Mouse (Mus musculus) spleen, postnatal 4 days (tissue): Measurements from ENCODE around the gene Hnf1a.

ENCODE experiments used
- DNase-seq, 2 experiments: peaks; one replicate each; pipeline ENCODE4 v3.0.0; 2022; ENCODE audit warnings: low spot score in 2 of 2

Hnf1a gene

DNA sequence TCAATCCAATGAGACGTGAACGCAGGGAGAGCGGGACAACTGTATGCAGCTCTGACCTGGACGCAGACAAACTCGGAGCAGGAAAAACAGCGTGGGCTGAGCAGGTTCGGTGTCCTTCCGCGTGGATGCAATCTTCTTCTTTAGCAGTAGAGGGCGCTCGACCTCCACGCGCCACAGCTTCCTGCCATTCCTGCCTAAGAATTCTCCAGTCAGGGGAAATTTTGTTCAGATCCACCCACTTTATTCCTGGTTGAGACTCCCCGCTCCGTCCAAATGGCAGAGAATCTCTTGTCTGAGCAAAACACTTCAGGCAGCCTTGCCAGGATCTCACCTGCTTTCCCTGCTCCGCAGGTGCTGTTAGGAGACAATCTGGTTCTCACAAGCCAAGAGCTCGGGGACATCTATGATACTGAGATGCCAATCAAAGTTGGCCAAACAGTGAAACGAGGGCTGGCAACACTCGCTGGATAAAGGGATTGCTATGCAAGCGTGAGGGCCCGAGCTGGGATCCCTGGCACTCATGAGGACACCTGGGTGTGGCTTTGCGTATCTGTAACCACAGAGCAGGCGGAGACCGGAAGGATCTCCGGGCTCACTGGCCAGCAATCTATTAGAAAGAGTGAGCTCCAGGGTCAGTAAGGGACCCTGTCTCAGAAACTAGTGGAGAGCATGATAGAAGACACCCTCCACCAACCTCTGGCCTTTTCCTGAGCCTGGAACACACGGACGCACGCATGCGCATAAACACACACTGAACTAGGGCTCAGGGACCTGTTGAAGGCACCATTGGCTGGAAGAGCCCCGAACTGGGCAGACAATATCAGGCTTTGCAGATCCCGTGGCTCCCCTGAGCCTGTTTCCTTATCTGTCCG, 8.6 kb upstream of the Hnf1a start:
- peak; percentile 72 to 86 for DNase-seq

DNA sequence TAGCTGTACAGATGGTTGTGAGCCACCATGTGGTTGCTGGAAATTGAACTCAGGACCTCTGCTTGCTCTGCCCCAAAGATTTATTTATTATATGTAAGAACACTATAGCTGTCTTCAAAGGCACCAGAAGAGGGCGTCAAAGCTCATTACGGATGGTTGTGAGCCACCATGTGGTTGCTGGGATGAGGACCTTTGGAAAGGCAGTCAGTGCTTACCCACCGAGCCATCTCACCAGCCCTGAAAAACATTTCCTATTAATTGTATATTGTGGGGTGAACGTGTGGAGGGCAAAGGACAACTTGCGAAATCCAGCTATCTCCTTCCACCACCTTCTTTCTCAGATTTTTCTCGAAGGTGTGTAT, 8.0 kb upstream of the Hnf1a start:
- peak in 1 of 2 experiments; percentile 24 for DNase-seq

DNA sequence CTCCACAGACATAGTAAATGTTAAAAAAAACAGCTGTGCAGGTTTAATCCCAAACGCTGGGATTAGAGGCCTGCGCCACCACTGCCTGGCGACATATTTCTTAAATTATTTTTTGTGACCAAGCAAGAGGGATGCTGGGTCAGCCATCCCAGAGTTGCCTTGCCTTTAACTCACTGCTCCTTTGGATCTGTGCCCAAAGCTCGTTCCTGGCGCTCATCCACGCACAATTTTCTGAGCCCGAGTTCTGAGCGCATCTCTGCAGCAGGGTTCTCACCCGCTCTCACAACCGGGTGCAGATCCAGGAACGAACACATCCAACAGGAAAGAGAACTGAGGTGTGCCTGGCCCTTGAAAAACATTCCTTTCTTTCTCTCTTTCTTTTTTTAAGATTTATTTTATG, 7.6 kb upstream of the Hnf1a start:
- no peak for DNase-seq

DNA sequence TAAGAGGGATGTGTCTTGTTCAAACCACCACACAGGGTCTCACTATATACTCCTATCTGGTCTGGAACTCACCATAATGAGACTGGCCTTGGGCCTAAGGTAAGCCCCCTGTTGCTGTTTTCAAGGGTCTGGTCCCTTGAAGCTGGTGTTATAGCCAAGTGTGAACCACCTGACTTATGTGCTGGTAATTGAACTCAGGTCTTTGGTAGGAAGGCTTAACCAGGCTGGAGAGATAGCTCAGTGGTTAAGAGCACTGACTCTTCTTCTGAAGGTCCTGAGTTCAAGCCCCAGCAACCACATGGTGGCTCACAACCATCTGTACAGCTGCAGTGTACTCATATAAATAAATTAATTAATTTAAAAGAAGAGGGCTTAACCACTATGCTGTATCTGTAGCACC, 6.0 kb upstream of the Hnf1a start:
- no peak for DNase-seq

DNA sequence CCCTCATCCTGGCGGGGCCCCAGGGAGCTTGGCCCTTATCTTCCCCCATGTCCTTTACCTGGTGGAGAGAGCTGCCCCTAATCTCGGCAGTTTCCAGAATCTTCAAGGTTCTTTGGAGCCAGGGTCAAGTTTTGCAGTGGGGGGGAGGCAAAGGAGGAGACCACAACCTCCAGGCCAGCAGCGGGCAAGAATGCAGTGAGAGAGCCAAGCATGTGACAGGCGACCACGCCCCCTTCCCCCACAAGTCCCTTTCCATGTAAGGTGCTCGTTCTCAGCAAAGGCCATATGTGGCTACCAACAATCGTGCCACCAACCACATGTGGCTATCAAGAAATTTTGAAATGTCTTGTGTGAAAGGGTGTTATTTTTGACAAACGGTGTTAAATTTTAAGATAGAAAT, 2.2 kb upstream of the Hnf1a start:
- DNase-seq, result no peak

DNA sequence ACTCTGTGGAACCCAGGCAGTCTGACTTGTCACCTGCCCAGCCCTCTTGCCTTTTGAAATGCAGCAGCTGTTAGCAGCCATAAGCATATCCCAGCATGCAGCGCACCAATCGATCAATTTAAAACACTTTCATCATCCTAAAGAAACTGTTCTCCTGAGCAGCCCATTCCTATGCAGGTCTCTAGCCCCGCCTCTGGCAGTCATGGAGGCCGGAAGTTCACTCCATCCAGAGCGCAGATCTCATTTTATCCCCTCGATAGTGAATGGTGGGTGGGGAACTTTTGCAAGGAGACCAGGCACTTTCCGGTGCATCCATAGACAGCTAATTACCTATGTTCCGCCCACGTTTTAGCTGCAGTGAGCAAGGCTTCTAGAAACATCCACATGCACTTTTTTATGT, 1.3 kb upstream of the Hnf1a start:
- DNase-seq, result no peak

DNA sequence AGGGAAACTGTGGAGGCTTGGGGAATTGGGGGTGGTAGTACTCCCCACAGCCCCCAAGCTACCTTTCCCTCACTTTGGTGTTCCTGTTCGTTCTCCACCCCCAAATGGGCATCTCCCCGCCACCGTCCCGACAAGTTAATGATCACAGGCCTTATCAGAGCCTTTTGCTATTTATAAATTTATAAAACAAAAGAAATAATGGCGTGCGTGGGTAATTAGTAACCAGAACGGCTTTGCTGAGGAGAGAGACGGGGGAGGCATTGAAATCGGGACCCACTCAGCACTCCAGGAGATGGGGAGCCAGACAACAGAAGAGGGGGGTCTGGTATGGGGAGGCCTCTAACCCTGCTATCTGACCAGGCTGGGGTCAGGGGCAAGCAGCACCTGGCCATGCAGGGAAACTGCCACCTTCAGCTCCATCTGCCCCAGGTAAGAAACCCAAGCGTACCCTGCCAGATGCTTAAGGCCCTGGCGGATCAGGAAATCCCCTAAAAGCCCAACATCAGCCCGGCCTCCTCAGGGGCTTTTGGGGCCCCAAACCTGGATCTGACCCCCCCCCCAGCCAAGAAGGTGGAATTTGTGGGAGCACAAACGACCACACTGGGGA, 1.2 kb downstream of the Hnf1a start:
- DNase-seq, result no peak

DNA sequence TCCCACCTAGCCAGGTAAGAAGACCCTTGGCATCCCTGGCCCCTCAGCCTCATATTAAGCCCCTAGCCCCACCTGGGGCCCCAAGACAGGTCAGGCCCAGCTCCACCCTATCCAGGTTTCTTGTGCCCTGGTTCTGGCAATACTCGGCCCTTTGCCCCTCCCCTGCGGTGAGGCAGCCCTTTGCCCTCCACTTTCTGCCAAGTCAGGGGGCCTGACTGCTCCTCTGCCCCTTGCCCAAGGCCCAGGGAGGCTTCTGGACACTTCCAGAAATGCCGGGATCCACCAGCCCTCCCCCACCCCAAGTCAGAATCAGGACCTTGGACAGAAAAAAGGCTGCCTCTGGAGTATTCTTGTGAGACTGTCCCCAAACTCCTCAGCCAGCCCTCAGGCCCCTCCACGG, 1.8 kb downstream of the Hnf1a start:
- no peak for DNase-seq

DNA sequence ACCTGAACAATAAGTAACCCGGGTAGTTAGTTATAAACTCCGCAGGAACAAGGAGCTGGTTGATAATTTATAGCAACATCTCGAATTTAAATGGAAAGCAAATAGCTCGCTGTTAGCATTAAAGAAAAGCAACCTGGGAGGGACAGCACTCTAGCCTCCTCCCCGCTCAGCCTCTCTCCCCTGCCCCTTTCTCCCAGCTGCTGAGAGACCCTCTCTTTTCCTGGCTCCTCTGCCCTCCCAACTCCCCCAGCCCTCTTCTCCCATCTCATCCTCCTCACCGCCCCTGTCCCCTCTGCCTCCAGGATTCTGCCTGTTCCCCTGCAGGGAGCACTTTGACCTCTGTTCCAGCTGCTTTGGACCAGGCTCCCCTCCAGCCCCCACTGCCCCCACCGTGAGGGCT, 2.2 kb downstream of the Hnf1a start:
- no peak for DNase-seq

DNA sequence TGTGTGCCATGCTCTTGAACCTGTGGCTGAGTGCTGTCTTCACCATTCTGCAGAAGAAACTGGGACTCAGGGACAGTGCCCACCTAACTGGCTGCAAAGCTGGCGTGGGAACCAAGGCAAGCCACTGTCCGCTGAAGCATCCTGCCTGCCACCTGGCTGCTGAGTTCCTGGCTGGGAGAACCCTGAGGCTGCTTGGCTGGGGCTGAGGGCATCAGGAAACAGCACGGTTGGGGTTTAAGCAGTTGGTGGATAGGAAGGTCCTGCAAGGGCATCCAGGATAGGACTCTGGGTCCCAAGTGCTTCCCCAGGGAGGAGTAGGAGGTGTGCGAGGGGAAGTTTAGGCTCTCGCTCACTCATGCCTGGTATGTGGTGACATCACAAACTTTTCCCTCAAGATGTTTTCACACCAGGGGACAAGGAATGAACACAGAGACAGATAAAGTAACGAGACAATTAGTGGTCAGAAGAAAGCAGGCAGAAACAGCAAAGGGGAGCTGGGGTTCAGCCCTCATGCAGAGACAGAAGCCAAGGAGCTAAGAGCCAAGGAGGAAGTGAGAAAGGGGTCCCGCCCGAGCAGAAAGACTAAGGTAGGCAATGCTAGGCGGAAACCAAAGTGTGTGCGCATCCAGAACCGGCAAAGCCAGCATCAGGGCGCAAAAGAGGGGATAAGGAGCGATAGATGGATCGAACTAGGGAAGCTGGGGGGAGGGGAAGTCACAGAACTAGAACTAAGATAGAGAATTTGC, 3.2 kb downstream of the Hnf1a start:
- DNase-seq, result no peak

DNA sequence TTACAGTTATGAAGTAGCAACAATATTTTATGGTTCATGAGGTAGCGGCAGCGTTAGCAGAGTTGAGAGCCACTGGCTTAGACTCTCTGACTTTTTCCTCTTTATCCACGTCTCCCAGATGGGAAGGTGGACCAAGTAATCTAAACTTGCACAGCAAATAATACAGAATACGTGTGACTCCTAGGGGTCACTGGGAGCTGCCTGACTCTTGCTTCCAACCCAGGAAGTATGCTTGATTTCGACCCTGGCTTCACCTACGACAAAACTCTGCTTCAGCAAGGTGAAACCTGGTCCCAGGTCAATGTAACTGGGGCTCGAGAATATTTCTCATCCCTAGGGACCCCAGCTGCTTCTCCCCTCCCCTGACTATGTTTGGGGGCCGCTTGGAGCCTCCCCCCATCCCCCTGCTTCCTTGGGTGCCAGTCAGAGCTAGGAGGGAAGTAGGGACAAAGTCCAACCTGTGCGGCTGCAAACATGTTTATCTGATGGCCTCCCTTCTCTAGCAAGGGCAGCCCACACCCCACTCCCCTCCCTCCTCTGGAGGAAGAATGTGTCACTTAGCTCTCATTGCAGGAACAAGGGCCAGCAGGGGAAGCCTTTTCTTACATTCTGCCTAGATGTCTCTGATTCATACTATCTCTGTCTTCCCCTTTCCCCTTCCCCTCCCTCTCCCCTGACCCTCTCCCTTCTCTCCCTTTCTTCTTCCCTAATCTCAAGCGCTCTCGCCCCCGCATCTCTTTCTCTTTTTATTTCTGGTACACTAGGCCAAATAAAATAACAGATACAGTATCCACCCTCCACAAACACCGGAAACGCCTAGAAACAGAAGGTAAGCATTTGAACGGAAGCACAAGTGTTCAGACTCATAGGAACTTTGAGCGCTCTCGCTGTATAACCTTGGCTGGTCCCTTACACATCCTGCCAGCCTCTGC, 5.7 kb downstream of the Hnf1a start:
- DNase-seq, result no peak

DNA sequence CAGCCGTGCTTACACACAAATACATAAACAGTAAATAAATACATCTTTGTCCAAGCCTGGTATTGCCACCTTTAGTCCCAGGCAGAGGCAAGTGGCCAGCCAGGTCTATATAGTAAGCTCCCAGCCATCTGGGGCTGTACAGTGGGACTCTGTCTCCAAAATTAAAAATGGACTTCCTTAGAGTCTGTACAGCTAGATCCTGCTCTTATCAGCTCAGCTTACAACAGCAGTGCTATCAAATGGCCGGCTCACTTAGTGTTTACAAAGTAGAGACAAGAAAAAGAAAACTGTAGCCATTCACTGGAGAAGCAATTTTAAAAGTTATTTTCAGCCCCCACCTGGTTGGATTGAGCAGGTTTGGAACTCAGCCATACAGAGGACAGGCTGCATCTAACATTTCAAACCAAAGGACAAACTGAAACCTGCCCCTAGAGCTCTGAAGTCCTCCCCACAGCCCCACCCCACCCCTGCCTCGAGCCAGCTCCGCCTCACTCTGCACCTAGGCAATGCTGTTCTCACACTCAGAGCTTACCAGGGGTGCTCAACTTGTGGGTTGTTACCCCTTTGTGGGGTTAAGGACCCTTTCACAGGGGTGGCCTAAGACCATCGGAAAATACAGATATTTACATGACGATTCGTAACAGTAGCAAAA, 6.5 kb downstream of the Hnf1a start:
- no peak for DNase-seq

DNA sequence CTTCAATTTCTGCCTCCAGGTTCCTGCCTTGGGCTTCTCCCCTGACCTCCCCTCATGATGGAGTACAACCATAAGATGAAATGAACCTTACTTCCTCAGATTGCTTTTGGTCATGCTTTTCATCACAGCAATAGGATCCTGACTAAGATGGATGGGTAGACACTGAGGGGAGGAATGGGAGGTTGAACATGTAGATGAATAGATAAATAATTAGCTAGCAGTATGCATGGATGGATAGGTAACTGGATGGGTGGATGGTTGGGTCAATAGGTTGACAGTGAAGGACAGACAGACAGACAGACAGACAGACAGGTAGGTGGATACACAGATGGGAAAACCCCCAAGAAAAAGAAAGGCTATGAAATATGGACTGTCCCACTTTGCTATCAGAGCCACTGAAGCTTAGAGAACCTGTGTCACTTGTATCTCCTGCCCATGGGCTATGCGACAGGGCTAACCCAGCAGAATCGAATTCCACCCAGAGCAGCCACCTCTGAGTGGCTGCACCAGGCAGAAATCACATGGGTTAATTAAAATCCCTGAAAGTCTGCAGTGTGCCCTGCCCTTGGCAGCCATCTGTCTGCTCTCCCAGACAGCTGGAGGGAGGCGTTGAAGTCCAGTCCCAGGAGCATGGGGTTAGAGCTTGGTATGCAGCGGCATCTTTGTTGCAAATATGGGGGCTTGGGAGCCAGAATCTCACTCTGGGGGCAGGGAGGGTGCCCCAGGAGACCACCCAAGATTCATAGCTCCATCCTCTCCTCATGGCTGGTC, 9.1 kb downstream of the Hnf1a start:
- DNase-seq, result no peak

DNA sequence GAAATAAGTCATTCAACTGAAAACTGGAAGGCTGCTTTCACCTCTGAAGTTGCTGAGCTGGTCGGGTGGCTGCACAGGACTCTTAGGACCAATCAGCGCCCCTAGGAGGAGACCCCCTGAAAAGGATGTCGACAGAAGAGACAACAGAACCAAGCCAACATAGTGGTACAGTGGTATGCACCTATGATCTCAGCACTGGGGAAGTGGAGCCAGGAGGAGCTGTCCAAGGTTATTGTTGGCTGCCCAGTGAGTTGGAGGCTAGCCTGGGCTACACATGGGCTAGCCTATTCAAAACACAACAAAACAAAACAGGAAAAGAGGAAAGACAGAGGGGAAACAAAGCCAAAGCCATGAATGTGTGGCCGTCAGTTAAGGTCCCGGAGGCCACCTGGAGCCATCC, 12.8 kb downstream of the Hnf1a start:
- DNase-seq, result no peak

DNA sequence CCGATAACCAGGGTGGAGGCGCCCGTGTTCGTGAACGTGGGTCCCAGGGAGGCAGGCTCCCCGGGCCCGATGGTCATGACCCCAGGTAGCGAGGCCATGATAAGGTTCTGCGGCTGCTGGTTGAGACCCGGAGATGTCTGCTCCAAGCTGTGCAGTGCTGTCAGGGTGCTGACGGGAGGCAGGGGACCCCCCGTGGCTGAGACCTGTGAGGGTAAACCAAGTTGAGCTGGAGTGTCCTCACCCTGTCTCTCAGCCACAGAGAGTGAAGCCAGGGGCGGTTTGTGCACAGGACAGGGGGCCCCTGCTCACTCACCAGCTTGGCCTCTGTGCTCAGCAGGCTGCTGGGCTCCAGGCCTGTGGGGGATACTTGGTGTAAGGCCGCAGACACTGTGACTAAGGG, 17.6 kb downstream of the Hnf1a start:
- no peak for DNase-seq

DNA sequence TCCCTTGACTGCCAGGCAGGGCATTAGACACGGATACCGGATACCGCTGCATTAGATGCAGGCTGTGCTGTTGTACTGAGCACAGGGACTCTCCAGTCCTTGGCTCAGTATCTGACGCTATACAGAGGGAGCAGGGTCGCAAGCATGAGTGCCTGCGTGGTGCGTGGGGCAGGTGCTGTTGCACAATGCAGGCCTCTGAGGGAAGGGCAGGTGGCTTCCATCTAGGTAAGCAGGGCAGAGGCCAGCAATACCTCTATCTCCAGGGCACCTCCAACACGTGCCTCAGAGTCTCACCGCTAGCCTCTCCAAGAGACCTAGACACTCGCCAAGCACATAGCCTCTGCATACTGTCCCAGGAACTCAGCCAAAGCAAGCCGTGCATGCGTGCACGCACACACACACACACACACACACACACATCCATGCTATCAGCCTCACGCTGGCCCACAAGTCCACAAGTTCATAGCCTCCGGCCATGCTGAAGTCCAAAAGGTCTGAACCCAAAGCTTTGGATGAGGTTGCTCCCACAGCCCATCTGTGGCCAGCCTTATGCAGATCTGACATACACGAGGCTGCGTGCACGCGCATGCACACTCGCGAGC, 19.5 kb downstream of the Hnf1a start:
- no peak for DNase-seq

DNA sequence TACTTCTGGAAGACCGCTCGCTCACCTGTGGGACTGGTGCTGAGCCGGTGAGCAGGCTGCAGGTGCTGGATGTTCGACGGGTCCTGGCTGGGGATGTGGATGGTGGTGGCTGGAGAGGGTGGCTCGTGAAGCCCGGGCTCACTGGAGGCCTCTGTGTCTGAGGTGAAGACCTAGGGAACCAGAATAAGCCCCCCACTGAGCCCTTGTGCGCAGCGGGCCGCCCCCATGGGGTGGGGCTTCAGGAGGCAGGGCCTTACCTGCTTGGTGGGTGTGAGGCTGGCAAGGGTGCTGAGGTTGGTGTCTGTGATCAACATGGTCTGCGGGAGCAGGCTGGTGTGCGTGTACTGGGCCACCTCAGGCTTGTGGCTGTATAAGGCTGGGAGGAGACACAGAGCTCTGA, 20.2 kb downstream of the Hnf1a start:
- DNase-seq, result no peak

DNA sequence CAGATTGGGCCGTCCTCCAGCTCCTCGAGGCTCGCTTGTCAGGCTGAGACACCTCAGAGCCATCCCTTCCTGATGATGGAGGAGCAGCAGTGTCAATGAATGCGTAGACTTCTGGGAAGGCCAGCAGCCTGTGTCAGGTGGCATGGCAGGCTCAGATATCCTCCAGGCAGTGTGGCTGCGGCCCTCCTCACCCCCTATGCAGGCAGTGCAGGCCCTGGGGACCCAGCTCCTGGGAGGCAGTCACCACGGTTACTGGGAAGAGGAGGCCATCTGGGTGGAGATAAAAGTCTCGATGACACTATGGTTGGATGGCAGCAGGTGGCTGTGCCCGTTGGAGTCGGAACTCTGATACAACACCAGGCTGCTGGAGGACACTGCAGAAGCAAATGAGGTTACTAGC, 21.1 kb downstream of the Hnf1a start:
- no peak for DNase-seq

DNA sequence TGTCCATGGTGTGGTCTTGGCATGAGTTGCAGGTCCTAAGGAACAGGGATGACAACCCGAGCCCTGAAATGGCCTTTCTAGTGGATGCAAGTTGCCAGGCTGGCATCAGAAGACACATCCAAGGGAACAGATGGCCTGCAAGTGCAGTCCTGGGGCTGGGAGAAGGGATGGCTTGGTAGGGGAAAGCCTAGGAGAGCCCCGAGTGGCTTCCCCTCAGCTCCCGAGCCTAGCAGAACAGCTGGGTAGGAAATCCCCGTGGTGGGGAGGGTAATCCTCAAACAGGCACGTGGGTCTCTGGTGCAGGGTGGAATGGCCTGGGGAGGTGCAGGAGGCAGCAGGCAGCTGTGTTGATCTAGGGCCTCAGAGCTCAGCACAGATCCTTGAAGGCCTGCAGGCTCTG, 21.6 kb downstream of the Hnf1a start:
- DNase-seq, result no peak

DNA sequence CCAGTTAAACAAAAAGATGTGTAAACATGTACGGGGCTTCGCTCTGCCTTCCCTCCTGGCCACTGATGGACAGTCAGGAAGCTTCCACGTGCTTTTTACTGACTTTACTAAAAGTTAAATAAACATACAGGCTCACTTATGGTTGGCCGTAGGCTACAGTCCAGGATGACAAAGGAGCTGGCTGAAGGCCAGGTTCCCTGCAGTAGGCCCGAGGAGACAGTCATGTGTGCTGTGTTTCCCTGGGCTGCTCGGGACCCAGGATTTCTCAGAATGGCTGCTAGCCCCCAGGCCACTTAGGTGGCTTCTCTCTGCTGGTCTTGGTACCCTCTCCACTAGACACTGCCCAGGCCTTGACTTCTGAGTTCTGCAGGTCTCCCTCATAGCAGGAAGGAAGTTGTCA, 22.0 kb downstream of the Hnf1a start:
- DNase-seq, result no peak
